ENCODE assay signal across 8 mouse cellular contexts in genomic region chr10:62275235-62275634, GRCm38 (mm10). TPM values are rescaled to one million over a fixed set of nuclear protein-coding genes. Genes with fewer than 3 reads are reported as not detected.
A peak's percentile ranks its signal among the peaks of the same experiment; 100 is the strongest.
DNase-seq lines count a peak whose midpoint lies in the region; ATAC-seq and TF ChIP-seq lines count a peak whose summit lies in the region.

No protein-coding gene starts in this region.

- WGBS in neural tube, embryonic 15.5 days: 42% methylated on average over 4 of the region's 4 CpGs
- WGBS in liver, postnatal 0 days (ENCODE audit: insufficient replicate concordance): 33% methylated on average over 4 of the region's 4 CpGs

- no peak overlapping the region for H3K4me2 ChIP-seq in neural tube, embryonic 15.5 days
- H3K4me2 ChIP-seq in liver, postnatal 0 days (ENCODE audit: low read depth, low read length): no peak overlapping the region

- H3K36me3 ChIP-seq in neural tube, embryonic 15.5 days: peaks cover 76% of the 10 kb centered on the region
- H3K36me3 ChIP-seq in liver, postnatal 0 days (replicated peaks; ENCODE audit: insufficient read depth, low read length): peaks cover 39% of the 10 kb centered on the region

- TF ChIP-seq EP300 in liver, postnatal 0 days (IDR thresholded peaks at IDR 0.05; ENCODE audit: low read depth): no peak

- no peaks in the 10 kb centered on the region for H3K27me3 ChIP-seq in neural tube, embryonic 15.5 days (replicated peaks)
- H3K27me3 ChIP-seq in liver, postnatal 0 days (ENCODE audit: insufficient read depth, low read length): no peaks in the 10 kb centered on the region

- TF ChIP-seq CTCF in liver, postnatal 0 days (IDR thresholded peaks at IDR 0.05; ENCODE audit: low read depth): peak; percentile 91

- H3K9me3 ChIP-seq in neural tube, embryonic 15.5 days (replicated peaks): no peaks in the 10 kb centered on the region
- no peaks in the 10 kb centered on the region for H3K9me3 ChIP-seq in liver, postnatal 0 days (ENCODE audit: low read length)

- no peak overlapping the region for H3K9ac ChIP-seq in neural tube, embryonic 15.5 days (replicated peaks)
- H3K9ac ChIP-seq in liver, postnatal 0 days (replicated peaks): no peak overlapping the region

- H3K4me3 ChIP-seq in neural tube, embryonic 15.5 days (replicated peaks): no peak overlapping the region
- no peak overlapping the region for H3K4me3 ChIP-seq in liver, postnatal 0 days (ENCODE audit: low read depth, low read length)

- H3K4me1 ChIP-seq in neural tube, embryonic 15.5 days: no peaks in the 10 kb centered on the region
- no peaks in the 10 kb centered on the region for H3K4me1 ChIP-seq in liver, postnatal 0 days (ENCODE audit: insufficient read depth)

- DNase-seq in neural tube, embryonic 10.5 days (ENCODE audit: extremely low spot score, low spot score): peak; percentile 83
- DNase-seq in c-Kit-positive CD71-positive TER-119-positive erythroid progenitor cells, embryonic 14.5 days (ENCODE audit: low spot score): peak; percentile 81
- DNase-seq in frontal cortex, postnatal 10 days (ENCODE audit: low spot score in 2 of 2): peak; percentile 55 to 72
- peak; percentile 86 to 96 for DNase-seq in kidney, postnatal 25 days
- peak; percentile 89 for DNase-seq in liver, postnatal 0 days
- peak; percentile 77 to 86 for DNase-seq in right cerebral cortex, postnatal 10 days (ENCODE audit: low spot score in 2 of 2)
- peak; percentile 91 for DNase-seq in urinary bladder, postnatal 14 days (ENCODE audit: low spot score)

- no peak for ATAC-seq in neural tube, embryonic 15.5 days (ENCODE audit: low FRiP score)
- peak; percentile 35; the same call in 1 of the 2 replicates for ATAC-seq in liver, postnatal 0 days

- no peak overlapping the region for H3K27ac ChIP-seq in neural tube, embryonic 15.5 days (replicated peaks)
- no peak overlapping the region for H3K27ac ChIP-seq in liver, postnatal 0 days (ENCODE audit: low read depth)

RNA-seq across cellular contexts. Expression of gene Tacr2, which starts 23.0 kb away (rescaled TPM):
- 0.13 and 0.20 TPM in 2 replicates for polyA plus RNA-seq in neural tube, embryonic 15.5 days (2015; fragmentation: Nextera tagmentation; extraction: Ambion mirVana)
- not detected in 2 replicates for polyA plus RNA-seq in liver, postnatal 0 days (2015; fragmentation: Nextera tagmentation; extraction: Ambion mirVana)

RNA-seq across cellular contexts. Expression of gene Tspan15, which starts 44.2 kb away (rescaled TPM):
- 16.6 and 22.8 TPM in 2 replicates for polyA plus RNA-seq in neural tube, embryonic 15.5 days (2015; fragmentation: Nextera tagmentation; extraction: Ambion mirVana)
- polyA plus RNA-seq in liver, postnatal 0 days (2015; fragmentation: Nextera tagmentation; extraction: Ambion mirVana): 11.5 and 13.0 TPM in 2 replicates
